Mouse (Mus musculus): ENCODE results near the gene Acsm1. TPM values are rescaled to one million over a fixed set of nuclear protein-coding genes. Genes with fewer than 3 reads are reported as not detected.

Gene Acsm1
- polyA plus RNA-seq, 1 experiment from 2014 or later = not detected

- no peaks in the 10 kb centered on the region for H3K9me3 ChIP-seq (replicated peaks)
- H3K27me3 ChIP-seq = no peaks in the 10 kb centered on the region
- H3K4me3 ChIP-seq = no peak overlapping the region
- H3K9ac ChIP-seq = no peak overlapping the region
- H3K4me1 ChIP-seq = no peaks in the 10 kb centered on the region
- H3K4me2 ChIP-seq = no peak overlapping the region
- ATAC-seq = no peak
- no peak overlapping the region for H3K27ac ChIP-seq
- 71% methylated on average over 4 of the region's 4 CpGs for WGBS
- H3K36me3 ChIP-seq (ENCODE audit: poor library complexity, severe bottlenecking) = no peaks in the 10 kb centered on the region
These were observed 75.9 kb downstream of the Acsm1 start for GRCm38 (mm10) chr7:119682699-119683098.

GRCm38 (mm10) chr7:119689726-119690125 lies 82.9 kb downstream of the Acsm1 start, which contains the start of gene Acsm4:
Gene Acsm4 (plus strand): TSS chr7:119690026.
- H3K4me2 ChIP-seq = no peak within 1 kb of the TSS
- 81% methylated on average over 5 of the region's 5 CpGs for WGBS
- no peaks in the 10 kb centered on the region for H3K36me3 ChIP-seq (ENCODE audit: poor library complexity, severe bottlenecking)
- H3K4me3 ChIP-seq = no peak within 1 kb of the TSS
- H3K9ac ChIP-seq = no peak within 1 kb of the TSS
- no peak within 1 kb of the TSS for H3K27ac ChIP-seq
- ATAC-seq = no peak
- no peaks in the 10 kb centered on the region for H3K9me3 ChIP-seq (replicated peaks)
- H3K4me1 ChIP-seq = no peaks in the 10 kb centered on the region
- no peaks in the 10 kb centered on the region for H3K27me3 ChIP-seq

GRCm38 (mm10) chr7:119692302-119692701 lies 85.5 kb downstream of the Acsm1 start:
- H3K36me3 ChIP-seq (ENCODE audit: poor library complexity, severe bottlenecking) = no peaks in the 10 kb centered on the region
- 78% methylated on average over 4 of the region's 4 CpGs for WGBS
- H3K9ac ChIP-seq = no peak overlapping the region
- H3K4me3 ChIP-seq = no peak overlapping the region
- H3K4me1 ChIP-seq = no peaks in the 10 kb centered on the region
- no peak overlapping the region for H3K4me2 ChIP-seq
- no peaks in the 10 kb centered on the region for H3K9me3 ChIP-seq (replicated peaks)
- H3K27me3 ChIP-seq = no peaks in the 10 kb centered on the region
- no peak overlapping the region for H3K27ac ChIP-seq
- no peak for ATAC-seq

- 89% methylated on average over 1 of the region's 1 CpGs for WGBS
These were observed 88.1 kb downstream of the Acsm1 start for GRCm38 (mm10) chr7:119694926-119695325.

More at GRCm38 (mm10) chr7:119694926-119695325, 88.1 kb downstream of the Acsm1 start:
- no peak for ATAC-seq
- Histone ChIP-seq H3K9ac (no peak overlapping the region), H3K27me3 (no peaks in the 10 kb centered on the region), H3K4me1 (no peaks in the 10 kb centered on the region), H3K4me2 (no peak overlapping the region), H3K27ac (no peak overlapping the region), H3K9me3 (replicated peaks) (no peaks in the 10 kb centered on the region), H3K4me3 (no peak overlapping the region), H3K36me3 (ENCODE audit: poor library complexity, severe bottlenecking) (no peaks in the 10 kb centered on the region)

Other genes with a start within 250 kb of the Acsm1 start
- not detected in 2 replicates for gene Gp2, start 147.7 kb upstream of the Acsm1 start, polyA plus RNA-seq (2015; fragmentation: Nextera tagmentation; extraction: Ambion mirVana)
- gene Umod, start 127.7 kb upstream of the Acsm1 start, polyA plus RNA-seq (2015; fragmentation: Nextera tagmentation; extraction: Ambion mirVana) = not detected in 2 replicates
- gene Acsm5, start 87.6 kb upstream of the Acsm1 start, polyA plus RNA-seq (2015; fragmentation: Nextera tagmentation; extraction: Ambion mirVana) = not detected in 2 replicates
- gene Pdilt, start 83.5 kb upstream of the Acsm1 start, polyA plus RNA-seq (2015; fragmentation: Nextera tagmentation; extraction: Ambion mirVana) = 0.21 TPM in 1 of 2 replicates, not detected in the other
- not detected in 2 replicates for gene Acsm2, start 52.7 kb upstream of the Acsm1 start, polyA plus RNA-seq (2015; fragmentation: Nextera tagmentation; extraction: Ambion mirVana)
- not detected in 2 replicates for gene Acsm4, start 83.0 kb downstream of the Acsm1 start, polyA plus RNA-seq (2015; fragmentation: Nextera tagmentation; extraction: Ambion mirVana)
- gene Thumpd1, start 113.8 kb downstream of the Acsm1 start, polyA plus RNA-seq (2015; fragmentation: Nextera tagmentation; extraction: Ambion mirVana) = 75.2 and 83.8 TPM in 2 replicates
- 0.10 and 0.16 TPM in 2 replicates for gene Acsm3, start 153.9 kb downstream of the Acsm1 start, polyA plus RNA-seq (2015; fragmentation: Nextera tagmentation; extraction: Ambion mirVana)
- 19.6 and 21.0 TPM in 2 replicates for gene Rexo5, start 187.0 kb downstream of the Acsm1 start, polyA plus RNA-seq (2015; fragmentation: Nextera tagmentation; extraction: Ambion mirVana)
- gene Eri2, start 187.0 kb downstream of the Acsm1 start, polyA plus RNA-seq (2015; fragmentation: Nextera tagmentation; extraction: Ambion mirVana) = 28.3 and 30.4 TPM in 2 replicates